Comparison of ENCODE assay signal across 8 mouse cellular contexts in genomic region chr1:186116701-186117488, GRCm38 (mm10). TPM values are rescaled to one million over a fixed set of nuclear protein-coding genes. Genes with fewer than 3 reads are reported as not detected.
DNase-seq lines count a peak whose midpoint lies in the region; ATAC-seq and TF ChIP-seq lines count a peak whose summit lies in the region.

Gene Lyplal1 (minus strand): TSS chr1:186117310.

- peak within 1 kb of the TSS; percentile 99 for H3K9ac ChIP-seq in hindbrain, embryonic 16.5 days (ENCODE audit: low read depth, low read length)

- H3K4me1 ChIP-seq in hindbrain, embryonic 16.5 days (ENCODE audit: control insufficient read depth, insufficient read depth, low read depth, low read length) = peaks cover 2% of the 10 kb centered on the region; the same call in 1 of the 2 replicates

- peak within 1 kb of the TSS; percentile 95 for H3K4me3 ChIP-seq in gastrocnemius, adult 2 months
- peak within 1 kb of the TSS; percentile 73 for H3K4me3 ChIP-seq in hindbrain, embryonic 16.5 days (ENCODE audit: low read length)

- H3K36me3 ChIP-seq in hindbrain, embryonic 16.5 days (ENCODE audit: control insufficient read depth, insufficient read depth, low read length) = no peaks in the 10 kb centered on the region

- H3K27ac ChIP-seq in gastrocnemius, adult 2 months = peak within 1 kb of the TSS; percentile 97
- peak within 1 kb of the TSS; percentile 95 for H3K27ac ChIP-seq in hindbrain, embryonic 16.5 days (ENCODE audit: low read depth, low read length)

- no peaks in the 10 kb centered on the region for H3K27me3 ChIP-seq in hindbrain, embryonic 16.5 days (replicated peaks; ENCODE audit: control insufficient read depth, insufficient read depth, low read length)

- H3K9me3 ChIP-seq in hindbrain, embryonic 16.5 days (ENCODE audit: control insufficient read depth, low read length) = no peaks in the 10 kb centered on the region

- peak; percentile 96 for DNase-seq in ZHBTc4 (ENCODE audit: low read depth, low spot score)
- peak; percentile 97 to 99 for DNase-seq in cerebellum, postnatal 36 days
- peak; percentile 98 for DNase-seq in gastrocnemius, adult 2 months
- DNase-seq in left cerebral cortex, adult 18-20 months (ENCODE audit: low spot score in 2 of 2) = peak; percentile 95 to 98
- DNase-seq in lung, postnatal 4 days = peak; percentile 96 to 97
- peak; percentile 83 for DNase-seq in retina, postnatal 7 days (ENCODE audit: low read depth, low spot score)
- DNase-seq in urinary bladder, adult 18-20 months (ENCODE audit: low spot score in 2 of 2) = peak; percentile 88 to 91

- 3% methylated on average over 44 of the region's 44 CpGs for WGBS in hindbrain, embryonic 16.5 days

- no peak for TF ChIP-seq CTCF in gastrocnemius, adult 2 months (IDR thresholded peaks at IDR 0.05)

- intact Hi-C loops in gastrocnemius, adult 2 months (cut with DNase I) = loop anchor here (10.0 kb wide), 1 partner anchor 608 kb away; no protein-coding TSS in a partner anchor

- peak; percentile 96 for ATAC-seq in hindbrain, embryonic 16.5 days

- peak within 1 kb of the TSS; percentile 84 for H3K4me2 ChIP-seq in hindbrain, embryonic 16.5 days (ENCODE audit: low read length)

RNA-seq across cellular contexts. Expression of gene Lyplal1, which starts in this region (rescaled TPM):
- 1 to 10 TPM; 1.6 to 1.8 TPM for total RNA-seq in gastrocnemius, adult 2 months (2021)
- polyA plus RNA-seq in hindbrain, embryonic 16.5 days (2015; fragmentation: Nextera tagmentation; extraction: Ambion mirVana) = 14.5 and 16.7 TPM in 2 replicates
- 1 to 10 TPM; 8.4 to 9.1 TPM for total RNA-seq in left cerebral cortex, adult 18-20 months (2021)

Comparison
In these comparisons a context has a peak if more than half of its experiments do, and no peak if none do; other contexts are left out.
1. Peak in every context shown above with its lines: DNase-seq, ATAC-seq, H3K4me3 ChIP-seq and H3K27ac ChIP-seq.